Mouse (Mus musculus) neural tube, embryonic 14.5 days (tissue): ENCODE data around the gene Tuba1c. TPM values are rescaled to one million over a fixed set of nuclear protein-coding genes. Genes with fewer than 3 reads are reported as not detected.

Experiments
- ATAC-seq: fragments of 200-750 bp; cut with Nextera tagmentation; 2 replicates; pipeline ENCODE4 v1.8.0; 2017; ENCODE audit warnings: low read depth, mild to moderate bottlenecking, moderate TSS enrichment, moderate library complexity
- H3K27ac ChIP-seq: fragments of 300-500 bp; sonication (generic); 2 replicates; pipeline ENCODE4 v1.5.1; 2014; ENCODE audit warnings: low read depth, mild to moderate bottlenecking, control low read depth, low read length, moderate library complexity, mixed read lengths
- H3K27me3 ChIP-seq: fragments of 300-500 bp; sonication (generic); 2 replicates; pipeline ENCODE4 v1.6.1; 2014; ENCODE audit warnings: low read length; ENCODE audit not compliant: control insufficient read depth, insufficient read depth
- H3K36me3 ChIP-seq: fragments of 300-500 bp; sonication (generic); 2 replicates; pipeline ENCODE4 v1.6.1; 2014; ENCODE audit warnings: low read length, mixed read lengths; ENCODE audit not compliant: control insufficient read depth, insufficient read depth
- H3K4me1 ChIP-seq: fragments of 300-500 bp; sonication (generic); 2 replicates; pipeline ENCODE4 v1.6.1; 2014; ENCODE audit warnings: low read length; ENCODE audit not compliant: control insufficient read depth, insufficient read depth
- H3K4me2 ChIP-seq: fragments of 300-500 bp; sonication (generic); 2 replicates; pipeline ENCODE4 v1.6.1; 2014; ENCODE audit warnings: mild to moderate bottlenecking, low read depth, low read length, control low read depth
- H3K4me3 ChIP-seq: fragments of 300-500 bp; sonication (generic); 2 replicates; pipeline ENCODE4 v1.5.1; 2014; ENCODE audit warnings: low read depth, low read length, control low read depth, mixed read lengths
- H3K9ac ChIP-seq: fragments of 300-500 bp; sonication (generic); replicated peaks from 2 replicates; pipeline ENCODE4 v1.6.1; 2014; ENCODE audit warnings: low read depth, mild to moderate bottlenecking, control low read depth, low read length, mixed read lengths
- H3K9me3 ChIP-seq: fragments of 300-500 bp; sonication (generic); 2 replicates; pipeline ENCODE4 v1.6.1; 2016; ENCODE audit warnings: low read length; ENCODE audit not compliant: control insufficient read depth
- WGBS: fragments of 180-500 bp; shearing (Covaris S2); extraction: QIAGEN DNeasy Blood & Tissue Kit; methylation state at CpG from one replicate; pipeline ENCODE4 v1.1.7; 2014; 5-methylcytosine and 5-hydroxymethylcytosine counted together
- polyA plus RNA-seq: library from polyadenylated mRNA; unstranded; fragments of >200 nt; fragmentation: Nextera tagmentation; extraction: Ambion mirVana; gene quantifications from 2 replicates; pipeline ENCODE4 v1.2.1, GENCODE M21; 2014

The Tuba1c gene
- polyA plus RNA-seq, 1 experiment from 2014 or later = 7.3 TPM

DNA sequence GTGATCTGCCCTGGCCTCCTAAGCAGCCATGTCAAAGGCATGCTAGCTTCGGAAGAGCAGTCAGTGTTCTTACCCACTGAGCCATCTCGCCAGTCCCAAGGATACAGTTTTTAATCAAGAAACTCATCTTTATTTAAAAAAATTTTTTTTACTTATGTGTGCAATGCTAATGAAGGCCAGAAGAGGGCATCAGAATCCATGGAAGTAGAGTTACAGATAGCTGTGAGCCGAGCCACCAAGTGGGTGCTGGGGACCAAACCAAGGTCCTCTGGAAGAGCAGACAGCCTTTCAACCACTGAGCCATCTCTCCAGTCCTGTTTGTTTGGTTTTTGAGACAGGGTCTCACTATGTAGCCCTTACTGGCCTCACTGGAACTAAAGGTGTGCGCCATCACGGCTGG is 26.1 kb upstream of the Tuba1c start:
- Histone ChIP-seq H3K4me2 (no peak overlapping the region), H3K36me3 (no peaks in the 10 kb centered on the region), H3K4me3 (no peak overlapping the region), H3K27ac (no peak overlapping the region), H3K9ac (no peak overlapping the region), H3K9me3 (no peaks in the 10 kb centered on the region), H3K4me1 (peaks cover 5% of the 10 kb centered on the region; the same call in 1 of the 2 replicates), H3K27me3 (no peaks in the 10 kb centered on the region)
- no peak for ATAC-seq
- WGBS = 93% methylated on average over 5 of the region's 5 CpGs

GRCm38 (mm10) chr15:99008801-99009241 is 20.9 kb upstream of the Tuba1c start:
- no peaks in the 10 kb centered on the region for H3K9me3 ChIP-seq
- H3K27ac ChIP-seq = no peak overlapping the region
- H3K9ac ChIP-seq = no peak overlapping the region
- no peaks in the 10 kb centered on the region for H3K36me3 ChIP-seq
- no peak overlapping the region for H3K4me2 ChIP-seq
- no peak overlapping the region for H3K4me3 ChIP-seq
- no peak for ATAC-seq
- no peaks in the 10 kb centered on the region for H3K27me3 ChIP-seq
- H3K4me1 ChIP-seq = no peaks in the 10 kb centered on the region
- 59% methylated on average over 6 of the region's 6 CpGs for WGBS

DNA sequence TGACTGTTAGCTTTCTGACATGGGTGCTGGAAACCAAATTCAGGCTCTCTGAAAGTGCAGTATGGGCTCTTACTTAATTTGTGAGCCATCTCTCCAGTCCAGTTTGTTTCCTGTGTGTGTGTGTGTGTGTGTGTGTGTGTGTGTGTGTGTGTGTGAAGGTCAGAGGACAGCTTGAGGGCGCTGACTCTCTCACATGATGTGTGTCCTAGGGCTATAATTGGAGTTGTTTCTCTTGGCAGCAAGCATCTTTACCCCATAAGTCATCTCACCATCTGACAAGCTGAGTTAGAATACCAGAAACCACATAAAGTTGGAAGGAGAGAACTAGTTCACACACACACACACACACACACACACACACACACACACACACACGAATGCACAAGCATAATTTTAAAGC is 18.8 kb upstream of the Tuba1c start:
- Histone ChIP-seq H3K27me3 (no peaks in the 10 kb centered on the region), H3K9me3 (no peaks in the 10 kb centered on the region), H3K4me3 (no peak overlapping the region), H3K4me2 (no peak overlapping the region), H3K9ac (no peak overlapping the region), H3K4me1 (no peaks in the 10 kb centered on the region), H3K27ac (no peak overlapping the region), H3K36me3 (no peaks in the 10 kb centered on the region)
- WGBS = 77% methylated on average over 2 of the region's 2 CpGs
- ATAC-seq = no peak

- 93% methylated on average over 3 of the region's 3 CpGs for WGBS
- no peak for ATAC-seq
- no peaks in the 10 kb centered on the region for H3K9me3 ChIP-seq
These were observed 17.7 kb upstream of the Tuba1c start for GRCm38 (mm10) chr15:99011946-99012345.

DNA sequence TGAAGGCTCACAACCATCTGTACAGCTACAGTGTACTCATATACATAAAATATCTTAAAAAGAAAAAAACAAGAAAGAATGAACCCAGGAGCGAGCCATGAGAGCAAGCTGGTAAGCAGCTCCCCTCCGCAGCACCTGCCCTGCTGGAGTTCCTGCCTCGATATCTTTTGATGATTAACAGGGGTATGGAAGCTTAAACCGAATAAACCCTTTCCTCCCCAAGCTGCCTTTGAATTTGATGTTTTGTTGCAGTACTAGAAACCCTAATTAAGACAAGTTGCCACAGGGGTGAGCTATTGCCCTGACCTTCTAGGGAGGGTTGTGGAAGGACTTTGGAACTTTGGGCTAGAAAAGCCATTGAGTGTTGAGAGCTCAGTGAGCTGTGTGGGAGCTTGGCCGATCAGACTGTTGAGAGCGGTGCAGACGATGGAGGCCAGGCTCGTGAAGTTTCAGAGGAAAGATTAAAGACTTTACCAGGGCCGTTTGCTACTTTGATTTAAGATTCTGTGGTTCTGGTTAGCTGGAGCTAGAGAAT is 15.1 kb upstream of the Tuba1c start:
- Histone ChIP-seq H3K27me3 (no peaks in the 10 kb centered on the region), H3K4me1 (no peaks in the 10 kb centered on the region), H3K9me3 (no peaks in the 10 kb centered on the region), H3K9ac (no peak overlapping the region), H3K27ac (no peak overlapping the region), H3K36me3 (no peaks in the 10 kb centered on the region), H3K4me2 (no peak overlapping the region), H3K4me3 (no peak overlapping the region)
- WGBS = 69% methylated on average over 9 of the region's 9 CpGs
- no peak for ATAC-seq

More at GRCm38 (mm10) chr15:99011946-99012345, 17.7 kb upstream of the Tuba1c start:
- Histone ChIP-seq H3K4me3 (no peak overlapping the region), H3K27me3 (no peaks in the 10 kb centered on the region), H3K4me1 (no peaks in the 10 kb centered on the region), H3K9ac (no peak overlapping the region), H3K4me2 (no peak overlapping the region), H3K27ac (no peak overlapping the region), H3K36me3 (no peaks in the 10 kb centered on the region)

DNA sequence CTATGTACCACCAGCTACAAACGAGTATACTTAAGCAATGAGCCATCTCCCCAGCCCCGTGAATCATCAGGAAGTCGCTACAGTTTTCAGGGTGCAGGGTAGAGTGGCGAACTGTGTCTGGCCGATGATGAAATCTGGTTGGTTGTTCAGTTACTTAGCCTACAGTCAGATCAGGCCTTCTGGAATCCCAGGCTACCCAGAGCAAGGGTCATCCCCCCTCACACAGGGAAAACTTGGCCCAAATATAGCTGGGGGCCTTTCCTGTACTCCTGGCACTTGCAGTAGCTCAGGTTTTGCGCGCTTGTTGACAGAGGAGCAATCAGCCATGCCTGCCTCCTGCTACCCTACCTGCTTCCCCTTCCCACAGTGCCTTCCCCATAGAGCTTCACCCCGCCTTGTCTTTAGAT is 12.3 kb upstream of the Tuba1c start:
- Histone ChIP-seq H3K9ac (no peak overlapping the region), H3K27ac (peak overlapping the region; percentile 76), H3K36me3 (no peaks in the 10 kb centered on the region), H3K27me3 (no peaks in the 10 kb centered on the region), H3K4me1 (no peaks in the 10 kb centered on the region), H3K9me3 (no peaks in the 10 kb centered on the region), H3K4me2 (no peak overlapping the region), H3K4me3 (no peak overlapping the region)
- WGBS = 83% methylated on average over 8 of the region's 8 CpGs
- ATAC-seq = no peak

DNA sequence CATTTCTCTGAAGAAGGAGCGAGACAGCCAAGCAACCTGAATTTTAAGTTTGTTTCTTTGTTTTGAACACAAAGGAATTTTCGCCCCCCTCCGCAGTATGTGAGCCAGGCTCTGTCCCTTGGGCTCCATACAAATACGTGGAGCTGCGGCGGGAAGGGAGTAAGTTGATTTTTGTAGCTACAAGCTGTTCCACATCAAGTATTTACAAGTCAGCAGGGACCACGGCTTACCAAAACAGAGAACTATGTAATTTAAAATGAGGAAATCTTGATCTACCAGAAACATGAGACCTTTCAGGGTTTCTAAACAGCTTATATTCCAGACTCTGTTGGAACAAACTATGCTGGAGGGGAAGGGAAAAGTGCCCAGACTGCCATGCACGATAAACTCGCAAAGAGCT is 11.7 kb upstream of the Tuba1c start:
- Histone ChIP-seq H3K9me3 (no peaks in the 10 kb centered on the region), H3K4me1 (no peaks in the 10 kb centered on the region), H3K4me3 (no peak overlapping the region), H3K36me3 (no peaks in the 10 kb centered on the region), H3K4me2 (no peak overlapping the region), H3K9ac (no peak overlapping the region), H3K27ac (peak overlapping the region; percentile 76), H3K27me3 (no peaks in the 10 kb centered on the region)
- 45% methylated on average over 9 of the region's 9 CpGs for WGBS
- ATAC-seq = no peak

- Histone ChIP-seq H3K36me3 (no peaks in the 10 kb centered on the region), H3K4me2 (no peak overlapping the region), H3K27me3 (no peaks in the 10 kb centered on the region), H3K4me1 (no peaks in the 10 kb centered on the region), H3K27ac (peak overlapping the region; percentile 6; the same call in 1 of the 2 replicates), H3K9me3 (no peaks in the 10 kb centered on the region), H3K4me3 (no peak overlapping the region), H3K9ac (no peak overlapping the region)
- WGBS = 77% methylated on average over 4 of the region's 4 CpGs
- ATAC-seq = no peak
These were observed 11.1 kb upstream of the Tuba1c start for GRCm38 (mm10) chr15:99018630-99019029.

DNA sequence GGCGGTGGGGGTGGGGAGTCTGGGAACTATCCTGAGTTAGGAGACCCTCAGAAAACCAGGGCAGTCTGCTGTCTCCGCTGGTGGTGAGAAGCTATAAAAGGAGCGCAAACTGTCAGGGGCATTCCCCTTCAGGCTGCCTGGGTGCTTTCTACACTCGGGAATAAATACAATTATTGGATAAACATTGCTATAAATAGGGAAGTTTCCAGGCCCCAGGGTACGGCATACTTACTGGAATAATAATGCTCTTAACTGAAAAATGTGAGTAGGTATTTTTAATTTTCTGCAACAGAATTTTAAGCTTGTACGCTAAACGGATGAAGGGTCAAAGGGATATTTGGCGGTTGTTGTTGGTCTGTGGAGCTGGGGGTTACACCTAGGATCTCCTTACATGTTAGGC is 10.3 kb upstream of the Tuba1c start:
- WGBS = 56% methylated on average over 8 of the region's 8 CpGs
- no peaks in the 10 kb centered on the region for H3K27me3 ChIP-seq
- H3K9me3 ChIP-seq = no peaks in the 10 kb centered on the region
- no peaks in the 10 kb centered on the region for H3K4me1 ChIP-seq
- H3K4me3 ChIP-seq = no peak overlapping the region
- no peak overlapping the region for H3K9ac ChIP-seq
- H3K4me2 ChIP-seq = no peak overlapping the region
- no peaks in the 10 kb centered on the region for H3K36me3 ChIP-seq
- no peak for ATAC-seq
- no peak overlapping the region for H3K27ac ChIP-seq
